Mouse (Mus musculus) stomach, postnatal 0 days (tissue): ENCODE results near the gene Col17a1.

Experiments used
- CTCF ChIP-seq: IDR thresholded peaks from 2 replicates; pipeline ENCODE4 v1.5.1; 2016; ENCODE audit warnings: antibody characterized with exemption, low read depth, mild to moderate bottlenecking, moderate library complexity
- EP300 ChIP-seq: optimal IDR thresholded peaks from 2 replicates; pipeline ENCODE3; 2016; ENCODE audit warnings: antibody characterized with exemption

DNA sequence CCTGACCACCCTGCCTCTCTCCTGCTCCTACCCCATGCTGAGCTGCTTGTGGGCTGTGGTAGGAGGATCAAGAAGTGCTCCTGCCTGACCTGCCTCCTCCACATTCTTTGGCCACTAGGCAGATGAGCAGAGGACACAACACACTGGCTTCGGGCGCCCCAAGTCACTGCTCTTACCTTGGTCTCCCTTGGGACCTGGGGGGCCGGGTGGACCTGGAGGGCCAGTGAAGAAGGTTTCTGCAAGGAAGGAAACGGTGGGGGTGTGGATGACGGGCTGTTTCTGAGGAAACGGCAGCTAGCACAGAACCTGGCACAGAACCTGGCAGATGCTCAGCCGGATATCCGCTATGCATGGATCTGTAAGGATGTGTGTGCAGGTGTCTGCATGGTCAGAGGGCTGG lies 38.7 kb downstream of the Col17a1 start:
- TF ChIP-seq CTCF: no peak
- TF ChIP-seq EP300: no peak
